In genomic region chr9:83956632-83957314, GRCm38 (mm10) we compare ENCODE assay signal across 8 mouse cellular contexts. TPM values are rescaled to one million over a fixed set of nuclear protein-coding genes. Genes with fewer than 3 reads are reported as not detected.
DNase-seq lines count a peak whose midpoint lies in the region; ATAC-seq and TF ChIP-seq lines count a peak whose summit lies in the region.

No protein-coding gene starts in this region.

- intact Hi-C loops in heart, adult 2 months (cut with DNase I) = loop anchor here (5.0 to 10.0 kb wide), 3 partner anchors 288 to 1738 kb away; partner anchors contain the start of gene Tent5a

- peak; percentile 63; the same call in 1 of the 2 replicates for TF ChIP-seq EP300 in heart, adult 2 months (IDR thresholded peaks at IDR 0.05; ENCODE audit: insufficient read depth, low read depth, low read length)

- no peak overlapping the region for H3K27ac ChIP-seq in embryonic facial prominence, embryonic 13.5 days
- H3K27ac ChIP-seq in heart, adult 2 months = no peak overlapping the region
- H3K27ac ChIP-seq in kidney, adult 2 months (ENCODE audit: insufficient read depth, low read depth, low read length) = no peak overlapping the region
- no peak overlapping the region for H3K27ac ChIP-seq in limb, embryonic 11.5 days (replicated peaks; ENCODE audit: low read depth, low read length)
- no peak overlapping the region for H3K27ac ChIP-seq in midbrain, embryonic 14.5 days (replicated peaks; ENCODE audit: low read depth, low read length)

- ATAC-seq in embryonic facial prominence, embryonic 13.5 days (ENCODE audit: insufficient number of reproducible peaks, insufficient read depth, low FRiP score, low TSS enrichment, low read depth) = 0 out of 2 replicates have a peak, but pooled peaks have one; percentile 62
- peak; percentile 73; the same call in 1 of the 2 replicates for ATAC-seq in limb, embryonic 11.5 days (ENCODE audit: insufficient number of reproducible peaks, low FRiP score, low TSS enrichment, low read depth)
- ATAC-seq in midbrain, embryonic 14.5 days (ENCODE audit: low FRiP score, low TSS enrichment) = peak; percentile 88; the same call in 1 of the 2 replicates

- H3K4me3 ChIP-seq in embryonic facial prominence, embryonic 13.5 days = no peak overlapping the region
- H3K4me3 ChIP-seq in heart, adult 2 months = no peak overlapping the region
- no peak overlapping the region for H3K4me3 ChIP-seq in kidney, adult 2 months (ENCODE audit: insufficient read depth, low read depth, low read length)
- no peak overlapping the region for H3K4me3 ChIP-seq in limb, embryonic 11.5 days (ENCODE audit: low read depth, low read length)
- no peak overlapping the region for H3K4me3 ChIP-seq in midbrain, embryonic 14.5 days (replicated peaks; ENCODE audit: low read depth, low read length)

- H3K4me2 ChIP-seq in embryonic facial prominence, embryonic 13.5 days = no peak overlapping the region
- no peak overlapping the region for H3K4me2 ChIP-seq in limb, embryonic 11.5 days (ENCODE audit: low read depth, severe bottlenecking)
- no peak overlapping the region for H3K4me2 ChIP-seq in midbrain, embryonic 14.5 days (ENCODE audit: low read length)

- no peaks in the 10 kb centered on the region for H3K79me2 ChIP-seq in heart, adult 2 months (replicated peaks; ENCODE audit: control insufficient read depth, insufficient read depth, low read length)

- peak; percentile 84 for DNase-seq in 3T3-L1 (ENCODE audit: low read depth, low spot score)
- DNase-seq in adrenal gland, postnatal 25 days = peak; percentile 81
- DNase-seq in heart, adult 2 months = peak; percentile 64 to 80
- peak; percentile 82 for DNase-seq in kidney, adult 2 months
- peak; percentile 87 for DNase-seq in limb, embryonic 11.5 days (ENCODE audit: low spot score)
- DNase-seq in midbrain, embryonic 14.5 days = peak; percentile 95
- peak; percentile 45 for DNase-seq in spleen, adult 12 weeks (ENCODE audit: low spot score)

- 51% methylated on average over 15 of the region's 15 CpGs for WGBS in embryonic facial prominence, embryonic 13.5 days
- 43% methylated on average over 15 of the region's 15 CpGs for WGBS in heart, adult 2 months
- WGBS in kidney, adult 2 months = 47% methylated on average over 15 of the region's 15 CpGs
- 59% methylated on average over 15 of the region's 15 CpGs for WGBS in limb, embryonic 11.5 days
- 57% methylated on average over 15 of the region's 15 CpGs for WGBS in midbrain, embryonic 14.5 days

- peaks cover 7% of the 10 kb centered on the region for H3K36me3 ChIP-seq in embryonic facial prominence, embryonic 13.5 days
- H3K36me3 ChIP-seq in heart, adult 2 months (ENCODE audit: control insufficient read depth, insufficient read depth, low read length) = no peaks in the 10 kb centered on the region
- no peaks in the 10 kb centered on the region for H3K36me3 ChIP-seq in kidney, adult 2 months (ENCODE audit: control insufficient read depth, insufficient read depth, low read length)
- no peaks in the 10 kb centered on the region for H3K36me3 ChIP-seq in limb, embryonic 11.5 days (ENCODE audit: control insufficient read depth, insufficient read depth, low read length)
- H3K36me3 ChIP-seq in midbrain, embryonic 14.5 days (ENCODE audit: control insufficient read depth, insufficient read depth, low read length) = 0 out of 2 replicates have a peak, but pooled peaks cover 3% of the 10 kb centered on the region

- TF ChIP-seq POLR2A in heart, adult 2 months (IDR thresholded peaks at IDR 0.05; ENCODE audit: insufficient read depth, low read depth, low read length) = no peak
- no peak for TF ChIP-seq POLR2A in kidney, adult 2 months (IDR thresholded peaks at IDR 0.05; ENCODE audit: low read depth, low read length)

- no peaks in the 10 kb centered on the region for H3K9me3 ChIP-seq in embryonic facial prominence, embryonic 13.5 days
- no peaks in the 10 kb centered on the region for H3K9me3 ChIP-seq in limb, embryonic 11.5 days (ENCODE audit: control insufficient read depth, low read length)
- H3K9me3 ChIP-seq in midbrain, embryonic 14.5 days (ENCODE audit: control insufficient read depth, low read length) = no peaks in the 10 kb centered on the region

- no peaks in the 10 kb centered on the region for H3K4me1 ChIP-seq in embryonic facial prominence, embryonic 13.5 days
- no peaks in the 10 kb centered on the region for H3K4me1 ChIP-seq in heart, adult 2 months (ENCODE audit: control insufficient read depth, insufficient read depth, low read length)
- no peaks in the 10 kb centered on the region; the same call in 1 of the 2 replicates for H3K4me1 ChIP-seq in kidney, adult 2 months (ENCODE audit: control insufficient read depth, insufficient read depth, low read length)
- no peaks in the 10 kb centered on the region for H3K4me1 ChIP-seq in limb, embryonic 11.5 days (ENCODE audit: control insufficient read depth, insufficient read depth, low read length)
- no peaks in the 10 kb centered on the region for H3K4me1 ChIP-seq in midbrain, embryonic 14.5 days (ENCODE audit: control insufficient read depth, insufficient read depth, low read length)

- TF ChIP-seq CTCF in heart, adult 2 months (IDR thresholded peaks at IDR 0.05) = peak; percentile 95
- TF ChIP-seq CTCF in kidney, adult 2 months (conservative IDR thresholded peaks at IDR 0.05; ENCODE audit: insufficient read depth, insufficient read length, low read depth, low read length) = peak; percentile 93

- no peak overlapping the region for H3K9ac ChIP-seq in embryonic facial prominence, embryonic 13.5 days
- no peak overlapping the region for H3K9ac ChIP-seq in heart, adult 2 months (ENCODE audit: low read depth, low read length)
- H3K9ac ChIP-seq in limb, embryonic 11.5 days (ENCODE audit: low read length) = no peak overlapping the region
- no peak overlapping the region for H3K9ac ChIP-seq in midbrain, embryonic 14.5 days (replicated peaks; ENCODE audit: low read length)

- no peaks in the 10 kb centered on the region for H3K27me3 ChIP-seq in embryonic facial prominence, embryonic 13.5 days
- H3K27me3 ChIP-seq in heart, adult 2 months (ENCODE audit: control insufficient read depth, insufficient read depth, low read length) = no peaks in the 10 kb centered on the region
- no peaks in the 10 kb centered on the region for H3K27me3 ChIP-seq in kidney, adult 2 months (replicated peaks; ENCODE audit: control insufficient read depth, insufficient read depth, low read length)
- H3K27me3 ChIP-seq in limb, embryonic 11.5 days (ENCODE audit: control insufficient read depth, insufficient read depth, low read length) = no peaks in the 10 kb centered on the region
- H3K27me3 ChIP-seq in midbrain, embryonic 14.5 days (ENCODE audit: control insufficient read depth, insufficient read depth, low read length) = no peaks in the 10 kb centered on the region

RNA-seq across cellular contexts. Expression of gene Bckdhb, which starts 31.8 kb away (rescaled TPM):
- total RNA-seq in adrenal gland, postnatal 25 days (2021) = 66.3 and 70.8 TPM in 2 replicates
- polyA plus RNA-seq in embryonic facial prominence, embryonic 13.5 days (2015; fragmentation: Nextera tagmentation; extraction: Ambion mirVana) = 56.7 and 56.9 TPM in 2 replicates
- total RNA-seq in heart, adult 2 months (2021) = 100 to 1,000 TPM in 1 of 2 experiments, 10 to 100 TPM in 1; 97.5 to 118 TPM
- 58.2 and 73.9 TPM in 2 replicates for polyA plus RNA-seq in heart, adult 2 months (2012; rRNA removed)
- polyA plus RNA-seq in kidney, adult 2 months (2012; rRNA removed) = 57.7 and 61.7 TPM in 2 replicates
- polyA plus RNA-seq in limb, embryonic 11.5 days (2014; fragmentation: Nextera tagmentation; extraction: Ambion mirVana) = 61.1 and 66.3 TPM in 2 replicates
- 26.1 and 28.7 TPM in 2 replicates for polyA plus RNA-seq in midbrain, embryonic 14.5 days (2014; fragmentation: Nextera tagmentation; extraction: Ambion mirVana)

Comparison
In these comparisons a context has a peak if more than half of its experiments do, and no peak if none do; other contexts are left out.
1. DNase-seq: peak in every context shown above with its lines; median percentile 95 in midbrain, embryonic 14.5 days; 87 in limb, embryonic 11.5 days; 84 in 3T3-L1; 82 in kidney, adult 2 months; 81 in adrenal gland, postnatal 25 days; 72 in heart, adult 2 months; 45 in spleen, adult 12 weeks.